Mouse (Mus musculus) lung, adult 2 months (tissue): ENCODE data around the gene Wwox. TPM values are rescaled to one million over a fixed set of nuclear protein-coding genes. Genes with fewer than 3 reads are reported as not detected.
A peak's percentile ranks its signal among the peaks of the same experiment; 100 is the strongest.

ENCODE experiments used
- DNase-seq: peaks from one replicate; pipeline ENCODE4 v3.0.0; 2022
- H3K4me1 ChIP-seq: fragments of 200-500 bp; 2 replicates; pipeline ENCODE4 v1.6.1; 2011; ENCODE audit warnings: low read length; ENCODE audit not compliant: control insufficient read depth, insufficient read depth
- H3K4me3 ChIP-seq: fragments of 200-500 bp; replicated peaks from 2 replicates; pipeline ENCODE3; 2011; ENCODE audit warnings: low read depth, mild to moderate bottlenecking, control low read depth, low read length; ENCODE audit errors: extremely low read depth
- CTCF ChIP-seq: fragments of 200-500 bp; IDR thresholded peaks from 2 replicates; pipeline ENCODE4 v1.5.1; 2011; ENCODE audit warnings: mild to moderate bottlenecking, low read length, control low read depth; ENCODE audit not compliant: insufficient read depth
- POLR2A ChIP-seq: fragments of 200-500 bp; IDR thresholded peaks from 2 replicates; pipeline ENCODE4 v1.6.1; 2011; ENCODE audit warnings: low read depth, mild to moderate bottlenecking, control low read depth, low read length, borderline replicate concordance; ENCODE audit errors: extremely low read depth
- WGBS: fragments of 180-500 bp; shearing (Covaris S2); methylation state at CpG from one replicate; pipeline ENCODE4 v1.1.7; 2018; 5-methylcytosine and 5-hydroxymethylcytosine counted together
- polyA plus RNA-seq: library from polyadenylated mRNA; depleted of rRNA; stranded (reverse); fragments of >200 nt; gene quantifications from 2 replicates; pipeline ENCODE4 v1.2.3, GENCODE M21; 2012

The Wwox gene
- polyA plus RNA-seq, 1 experiment, result 8.5 TPM

- H3K4me1 ChIP-seq, result no peaks in the 10 kb centered on the region
- no peak overlapping the region for H3K4me3 ChIP-seq
- TF ChIP-seq POLR2A, result no peak
- TF ChIP-seq CTCF, result no peak
- DNase-seq, result no peak
- 68% methylated on average over 7 of the region's 7 CpGs for WGBS
Observed at GRCm38 (mm10) chr8:115081302-115082207, 642.1 kb downstream of the Wwox start.

GRCm38 (mm10) chr8:115088162-115088561 lies 648.7 kb downstream of the Wwox start:
- TF ChIP-seq POLR2A (no peak), CTCF (no peak)
- DNase-seq, result no peak
- no peak overlapping the region for H3K4me3 ChIP-seq
- no peaks in the 10 kb centered on the region; the same call in 1 of the 2 replicates for H3K4me1 ChIP-seq

GRCm38 (mm10) chr8:115089744-115090143 lies 650.3 kb downstream of the Wwox start:
- no peak for DNase-seq
- Histone ChIP-seq H3K4me1 (no peaks in the 10 kb centered on the region; the same call in 1 of the 2 replicates), H3K4me3 (no peak overlapping the region)
- TF ChIP-seq CTCF (no peak), POLR2A (no peak)
- 26% methylated on average over 7 of the region's 7 CpGs for WGBS

GRCm38 (mm10) chr8:115090202-115090601 lies 650.7 kb downstream of the Wwox start:
- no peak for DNase-seq
- no peak for TF ChIP-seq CTCF
- TF ChIP-seq POLR2A, result no peak
- WGBS, result 43% methylated on average over 5 of the region's 5 CpGs
- Histone ChIP-seq H3K4me1 (no peaks in the 10 kb centered on the region; the same call in 1 of the 2 replicates), H3K4me3 (no peak overlapping the region)

- 84% methylated on average over 4 of the region's 4 CpGs for WGBS
- TF ChIP-seq CTCF (peak; percentile 68), POLR2A (no peak)
- DNase-seq, result peak; percentile 15
- Histone ChIP-seq H3K4me1 (no peaks in the 10 kb centered on the region), H3K4me3 (no peak overlapping the region)
Observed at GRCm38 (mm10) chr8:115095548-115095947, 656.1 kb downstream of the Wwox start.

- Histone ChIP-seq H3K4me3 (no peak overlapping the region), H3K4me1 (no peaks in the 10 kb centered on the region)
- 42% methylated on average over 9 of the region's 9 CpGs for WGBS
- TF ChIP-seq CTCF (no peak), POLR2A (no peak)
- no peak for DNase-seq
Observed at GRCm38 (mm10) chr8:115097988-115098562, 658.6 kb downstream of the Wwox start.

GRCm38 (mm10) chr8:115109309-115109708 lies 669.9 kb downstream of the Wwox start:
- no peak overlapping the region for H3K4me3 ChIP-seq
- DNase-seq, result no peak
- H3K4me1 ChIP-seq, result no peaks in the 10 kb centered on the region
- WGBS, result 75% methylated on average over 3 of the region's 3 CpGs
- no peak for TF ChIP-seq CTCF
- TF ChIP-seq POLR2A, result no peak

- WGBS, result 57% methylated on average over 9 of the region's 9 CpGs
- DNase-seq, result no peak
- H3K4me1 ChIP-seq, result no peaks in the 10 kb centered on the region
- TF ChIP-seq CTCF, result no peak
- TF ChIP-seq POLR2A, result no peak
- H3K4me3 ChIP-seq, result no peak overlapping the region
Observed at GRCm38 (mm10) chr8:115110423-115110822, 671.0 kb downstream of the Wwox start.

- H3K4me3 ChIP-seq, result no peak overlapping the region
- TF ChIP-seq POLR2A (no peak), CTCF (no peak)
- 79% methylated on average over 2 of the region's 2 CpGs for WGBS
- no peak for DNase-seq
- no peaks in the 10 kb centered on the region for H3K4me1 ChIP-seq
Observed at GRCm38 (mm10) chr8:115112062-115112461, 672.6 kb downstream of the Wwox start.

GRCm38 (mm10) chr8:115114498-115114897 lies 675.0 kb downstream of the Wwox start:
- TF ChIP-seq CTCF (no peak), POLR2A (no peak)
- DNase-seq, result no peak
- Histone ChIP-seq H3K4me3 (no peak overlapping the region), H3K4me1 (no peaks in the 10 kb centered on the region)
- 72% methylated on average over 6 of the region's 6 CpGs for WGBS

GRCm38 (mm10) chr8:115126081-115126480 lies 686.6 kb downstream of the Wwox start:
- no peak for TF ChIP-seq POLR2A
- TF ChIP-seq CTCF, result no peak
- Histone ChIP-seq H3K4me1 (no peaks in the 10 kb centered on the region), H3K4me3 (no peak overlapping the region)
- 84% methylated on average over 7 of the region's 7 CpGs for WGBS
- DNase-seq, result no peak
